In genomic region chr7:127840886-127841285, GRCm38 (mm10) we compare ENCODE assay signal across 8 mouse cellular contexts. TPM values are rescaled to one million over a fixed set of nuclear protein-coding genes. Genes with fewer than 3 reads are reported as not detected.
A peak's percentile ranks its signal among the peaks of the same experiment; 100 is the strongest.
DNase-seq lines count a peak whose midpoint lies in the region; ATAC-seq and TF ChIP-seq lines count a peak whose summit lies in the region.

No protein-coding gene starts in this region.

- WGBS in embryonic facial prominence, embryonic 13.5 days = 1% methylated on average over 15 of the region's 15 CpGs
- WGBS in limb, embryonic 10.5 days = 6% methylated on average over 15 of the region's 15 CpGs
- 5% methylated on average over 15 of the region's 15 CpGs for WGBS in midbrain, embryonic 13.5 days
- WGBS in stomach, embryonic 15.5 days = 1% methylated on average over 15 of the region's 15 CpGs

- H3K27ac ChIP-seq in gastrocnemius, adult 2 months = peak overlapping the region; percentile 96
- H3K27ac ChIP-seq in embryonic facial prominence, embryonic 13.5 days = peak overlapping the region; percentile 93
- H3K27ac ChIP-seq in limb, embryonic 10.5 days = peak overlapping the region; percentile 88
- peak overlapping the region; percentile 89 for H3K27ac ChIP-seq in midbrain, embryonic 13.5 days
- peak overlapping the region; percentile 91 for H3K27ac ChIP-seq in stomach, embryonic 15.5 days

- H3K4me1 ChIP-seq in embryonic facial prominence, embryonic 13.5 days = peaks cover 12% of the 10 kb centered on the region
- peaks cover 20% of the 10 kb centered on the region for H3K4me1 ChIP-seq in limb, embryonic 10.5 days
- peaks cover 13% of the 10 kb centered on the region for H3K4me1 ChIP-seq in midbrain, embryonic 13.5 days (replicated peaks)
- H3K4me1 ChIP-seq in stomach, embryonic 15.5 days = 0 out of 2 replicates have a peak, but pooled peaks cover 5% of the 10 kb centered on the region

- no peaks in the 10 kb centered on the region for H3K27me3 ChIP-seq in embryonic facial prominence, embryonic 13.5 days
- H3K27me3 ChIP-seq in limb, embryonic 10.5 days (ENCODE audit: low read depth, poor library complexity, severe bottlenecking) = no peaks in the 10 kb centered on the region
- no peaks in the 10 kb centered on the region for H3K27me3 ChIP-seq in midbrain, embryonic 13.5 days
- H3K27me3 ChIP-seq in stomach, embryonic 15.5 days (replicated peaks) = no peaks in the 10 kb centered on the region

- H3K4me3 ChIP-seq in gastrocnemius, adult 2 months = peak overlapping the region; percentile 71
- H3K4me3 ChIP-seq in embryonic facial prominence, embryonic 13.5 days = peak overlapping the region; percentile 83
- H3K4me3 ChIP-seq in limb, embryonic 10.5 days = peak overlapping the region; percentile 86
- peak overlapping the region; percentile 68 for H3K4me3 ChIP-seq in midbrain, embryonic 13.5 days (replicated peaks)
- peak overlapping the region; percentile 78 for H3K4me3 ChIP-seq in stomach, embryonic 15.5 days (replicated peaks)

- intact Hi-C loops in gastrocnemius, adult 2 months (cut with DNase I) = loop anchor here (2.0 to 5.0 kb wide), 2 partner anchors 34 to 39 kb away; partner anchors contain the start of gene Hsd3b7

- H3K9me3 ChIP-seq in embryonic facial prominence, embryonic 13.5 days = no peaks in the 10 kb centered on the region
- H3K9me3 ChIP-seq in limb, embryonic 10.5 days (replicated peaks) = no peaks in the 10 kb centered on the region
- H3K9me3 ChIP-seq in midbrain, embryonic 13.5 days = no peaks in the 10 kb centered on the region
- H3K9me3 ChIP-seq in stomach, embryonic 15.5 days = no peaks in the 10 kb centered on the region

- H3K4me2 ChIP-seq in embryonic facial prominence, embryonic 13.5 days = peak overlapping the region; percentile 94
- H3K4me2 ChIP-seq in midbrain, embryonic 13.5 days (replicated peaks) = peak overlapping the region; percentile 99
- peak overlapping the region; percentile 87 for H3K4me2 ChIP-seq in stomach, embryonic 15.5 days

- no peak for TF ChIP-seq CTCF in gastrocnemius, adult 2 months (IDR thresholded peaks at IDR 0.05)

- peaks cover 15% of the 10 kb centered on the region for H3K36me3 ChIP-seq in embryonic facial prominence, embryonic 13.5 days
- H3K36me3 ChIP-seq in limb, embryonic 10.5 days = peaks cover 20% of the 10 kb centered on the region
- H3K36me3 ChIP-seq in midbrain, embryonic 13.5 days = no peaks in the 10 kb centered on the region
- H3K36me3 ChIP-seq in stomach, embryonic 15.5 days = peaks cover 18% of the 10 kb centered on the region

- H3K9ac ChIP-seq in embryonic facial prominence, embryonic 13.5 days = peak overlapping the region; percentile 81
- H3K9ac ChIP-seq in midbrain, embryonic 13.5 days (replicated peaks) = peak overlapping the region; percentile 75
- 0 out of 2 replicates have a peak overlapping the region, but pooled peaks have one; percentile 9 for H3K9ac ChIP-seq in stomach, embryonic 15.5 days

- ATAC-seq in embryonic facial prominence, embryonic 13.5 days (ENCODE audit: insufficient number of reproducible peaks, insufficient read depth, low FRiP score, low TSS enrichment, low read depth) = peak; percentile 40; the same call in 1 of the 2 replicates
- ATAC-seq in midbrain, embryonic 13.5 days = peak; percentile 37
- ATAC-seq in stomach, embryonic 15.5 days (ENCODE audit: insufficient read depth, low FRiP score, low read depth) = no peak

- DNase-seq in gastrocnemius, adult 2 months = peak; percentile 65
- no peak for DNase-seq in gastrocnemius, adult 18-20 months (ENCODE audit: low spot score)
- peak; percentile 72 for DNase-seq in adrenal gland, postnatal 14 days
- DNase-seq in heart, postnatal 4 days = peak; percentile 69
- DNase-seq in limb, embryonic 10.5 days (ENCODE audit: low spot score) = peak; percentile 44

RNA-seq across cellular contexts. Expression of gene Stx1b, which starts 16.5 kb away (rescaled TPM):
- 1 to 10 TPM; 1.0 TPM for total RNA-seq in gastrocnemius, adult 2 months (2021)
- total RNA-seq in gastrocnemius, adult 18-20 months (2021) = 1 to 10 TPM in 1 of 2 experiments, under 1 TPM in 1; 0.74 to 1.2 TPM
- total RNA-seq in adrenal gland, postnatal 14 days (2021) = 7.8 and 9.9 TPM in 2 replicates
- polyA plus RNA-seq in embryonic facial prominence, embryonic 13.5 days (2015; fragmentation: Nextera tagmentation; extraction: Ambion mirVana) = 7.4 and 8.7 TPM in 2 replicates
- 1 to 10 TPM in 1 of 2 experiments, under 1 TPM in 1; 0.90 to 1.2 TPM for total RNA-seq in heart, postnatal 4 days (2021)
- polyA plus RNA-seq in limb, embryonic 10.5 days (2016; fragmentation: Nextera tagmentation; extraction: Ambion mirVana) = 3.9 and 9.3 TPM in 2 replicates
- polyA plus RNA-seq in midbrain, embryonic 13.5 days (2015; fragmentation: Nextera tagmentation; extraction: Ambion mirVana) = 33.3 and 34.2 TPM in 2 replicates
- polyA plus RNA-seq in stomach, embryonic 15.5 days (2015; fragmentation: Nextera tagmentation; extraction: Ambion mirVana) = 3.2 and 3.4 TPM in 2 replicates

RNA-seq across cellular contexts. Expression of gene Stx4a, which starts 16.8 kb away (rescaled TPM):
- total RNA-seq in gastrocnemius, adult 2 months (2021) = 10 to 100 TPM; 55.4 to 59.0 TPM
- 10 to 100 TPM; 46.4 to 56.7 TPM for total RNA-seq in gastrocnemius, adult 18-20 months (2021)
- 84.5 and 85.0 TPM in 2 replicates for total RNA-seq in adrenal gland, postnatal 14 days (2021)
- polyA plus RNA-seq in embryonic facial prominence, embryonic 13.5 days (2015; fragmentation: Nextera tagmentation; extraction: Ambion mirVana) = 61.0 and 73.1 TPM in 2 replicates
- 10 to 100 TPM; 67.1 to 75.3 TPM for total RNA-seq in heart, postnatal 4 days (2021)
- polyA plus RNA-seq in limb, embryonic 10.5 days (2016; fragmentation: Nextera tagmentation; extraction: Ambion mirVana) = 20.2 and 28.5 TPM in 2 replicates
- 15.6 and 24.1 TPM in 2 replicates for polyA plus RNA-seq in midbrain, embryonic 13.5 days (2015; fragmentation: Nextera tagmentation; extraction: Ambion mirVana)
- 45.3 and 48.1 TPM in 2 replicates for polyA plus RNA-seq in stomach, embryonic 15.5 days (2015; fragmentation: Nextera tagmentation; extraction: Ambion mirVana)

RNA-seq across cellular contexts. Expression of gene Zfp646, which starts 35.1 kb away (rescaled TPM):
- total RNA-seq in gastrocnemius, adult 2 months (2021) = 10 to 100 TPM; 11.8 to 15.4 TPM
- 10 to 100 TPM; 12.4 to 12.6 TPM for total RNA-seq in gastrocnemius, adult 18-20 months (2021)
- total RNA-seq in adrenal gland, postnatal 14 days (2021) = 32.1 and 36.7 TPM in 2 replicates
- 11.4 and 12.3 TPM in 2 replicates for polyA plus RNA-seq in embryonic facial prominence, embryonic 13.5 days (2015; fragmentation: Nextera tagmentation; extraction: Ambion mirVana)
- total RNA-seq in heart, postnatal 4 days (2021) = 10 to 100 TPM; 24.3 to 25.2 TPM
- polyA plus RNA-seq in limb, embryonic 10.5 days (2016; fragmentation: Nextera tagmentation; extraction: Ambion mirVana) = 20.0 and 20.3 TPM in 2 replicates
- polyA plus RNA-seq in midbrain, embryonic 13.5 days (2015; fragmentation: Nextera tagmentation; extraction: Ambion mirVana) = 13.6 and 16.0 TPM in 2 replicates
- 9.1 and 10.9 TPM in 2 replicates for polyA plus RNA-seq in stomach, embryonic 15.5 days (2015; fragmentation: Nextera tagmentation; extraction: Ambion mirVana)

RNA-seq across cellular contexts. Expression of gene Zfp668, which starts 35.7 kb away (rescaled TPM):
- total RNA-seq in gastrocnemius, adult 2 months (2021) = 1 to 10 TPM; 3.3 to 5.0 TPM
- 1 to 10 TPM; 3.2 to 4.1 TPM for total RNA-seq in gastrocnemius, adult 18-20 months (2021)
- total RNA-seq in adrenal gland, postnatal 14 days (2021) = 8.3 and 12.0 TPM in 2 replicates
- polyA plus RNA-seq in embryonic facial prominence, embryonic 13.5 days (2015; fragmentation: Nextera tagmentation; extraction: Ambion mirVana) = 24.9 and 28.2 TPM in 2 replicates
- total RNA-seq in heart, postnatal 4 days (2021) = 1 to 10 TPM; 7.7 to 8.9 TPM
- 47.9 and 48.0 TPM in 2 replicates for polyA plus RNA-seq in limb, embryonic 10.5 days (2016; fragmentation: Nextera tagmentation; extraction: Ambion mirVana)
- 41.9 and 45.6 TPM in 2 replicates for polyA plus RNA-seq in midbrain, embryonic 13.5 days (2015; fragmentation: Nextera tagmentation; extraction: Ambion mirVana)
- polyA plus RNA-seq in stomach, embryonic 15.5 days (2015; fragmentation: Nextera tagmentation; extraction: Ambion mirVana) = 14.6 and 16.7 TPM in 2 replicates

RNA-seq across cellular contexts. Expression of gene Hsd3b7, which starts 40.5 kb away (rescaled TPM):
- total RNA-seq in gastrocnemius, adult 2 months (2021) = 1 to 10 TPM; 4.7 to 6.2 TPM
- 1 to 10 TPM; 4.2 TPM for total RNA-seq in gastrocnemius, adult 18-20 months (2021)
- total RNA-seq in adrenal gland, postnatal 14 days (2021) = 38.0 and 69.3 TPM in 2 replicates
- polyA plus RNA-seq in embryonic facial prominence, embryonic 13.5 days (2015; fragmentation: Nextera tagmentation; extraction: Ambion mirVana) = 15.0 and 15.2 TPM in 2 replicates
- total RNA-seq in heart, postnatal 4 days (2021) = 10 to 100 TPM in 1 of 2 experiments, 1 to 10 TPM in 1; 9.6 to 10.3 TPM
- 5.5 and 8.2 TPM in 2 replicates for polyA plus RNA-seq in limb, embryonic 10.5 days (2016; fragmentation: Nextera tagmentation; extraction: Ambion mirVana)
- polyA plus RNA-seq in midbrain, embryonic 13.5 days (2015; fragmentation: Nextera tagmentation; extraction: Ambion mirVana) = 8.6 and 9.2 TPM in 2 replicates
- 27.4 and 31.8 TPM in 2 replicates for polyA plus RNA-seq in stomach, embryonic 15.5 days (2015; fragmentation: Nextera tagmentation; extraction: Ambion mirVana)

Comparison
In these comparisons a context has a peak if more than half of its experiments do, and no peak if none do; other contexts are left out.
1. H3K9ac ChIP-seq: peak in every context shown above with its lines; median percentile 81 in embryonic facial prominence, embryonic 13.5 days; 75 in midbrain, embryonic 13.5 days; 9 in stomach, embryonic 15.5 days.